Mouse (Mus musculus): ENCODE results near the gene Spata31d1b.

GRCm38 (mm10) chr13:59679306-59679705, 32.8 kb upstream of the Spata31d1b start:
- no peak for TF ChIP-seq ELF1 (IDR thresholded peaks at IDR 0.05; ENCODE audit: low read depth, low read length)
- no peak for TF ChIP-seq MXI1 (IDR thresholded peaks at IDR 0.05; ENCODE audit: low read depth, low read length)
- TF ChIP-seq CTCF (IDR thresholded peaks at IDR 0.05 in 2 of 3, conservative IDR thresholded peaks at IDR 0.05 in 1 of 3; ENCODE audit: control insufficient read depth in 1 of 3, insufficient read depth in 1 of 3, low read depth in 2 of 3, low read length in 3 of 3, poor library complexity in 1 of 3, severe bottlenecking in 1 of 3): no peak
- TF ChIP-seq GATA1 (IDR thresholded peaks at IDR 0.05; ENCODE audit: low read depth, low read length): no peak
- TF ChIP-seq ZNF384 (IDR thresholded peaks at IDR 0.05; ENCODE audit: low read depth, low read length): no peak
- TF ChIP-seq RCOR1 (IDR thresholded peaks at IDR 0.05; ENCODE audit: low read depth, low read length): no peak
- no peak for TF ChIP-seq MYB (IDR thresholded peaks at IDR 0.05; ENCODE audit: low read depth, low read length)
- no peak for TF ChIP-seq EP300 (IDR thresholded peaks at IDR 0.05; ENCODE audit: low read depth in 1 of 2, low read length in 2 of 2)
- no peak for TF ChIP-seq MAFK (IDR thresholded peaks at IDR 0.05; ENCODE audit: borderline replicate concordance, low read depth, low read length)
